ENCODE assay signal across 13 mouse cellular contexts in the genomic region with DNA sequence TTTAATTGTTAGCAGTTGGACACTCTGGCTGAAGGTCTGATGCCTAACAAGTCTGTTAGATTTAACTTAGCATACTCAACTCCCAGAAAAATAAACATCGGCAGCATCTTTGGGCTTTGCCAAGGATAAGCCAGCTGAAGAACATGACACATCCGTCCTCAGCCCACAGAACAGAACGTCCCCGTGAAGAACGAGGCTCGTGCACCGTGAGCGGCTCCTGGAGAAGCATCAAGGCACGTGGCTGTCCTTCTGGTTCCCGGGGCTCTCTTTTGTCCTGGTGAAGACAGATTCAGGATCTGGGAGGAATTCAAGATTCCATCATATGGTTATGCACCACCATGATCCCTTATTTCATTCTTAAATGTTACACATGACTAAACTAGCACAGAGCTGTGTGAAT.
DNase-seq lines count a peak whose midpoint lies in the region; ATAC-seq and TF ChIP-seq lines count a peak whose summit lies in the region.
"Had no signal": no experiment of that assay in that cellular context is flagged by ENCODE, and none has a peak within 500 bp of the region (broad histone marks: within the 10 kb centered on the region; RNA-seq: fewer than 3 reads in every experiment).

No protein-coding gene starts in this region.

- no peak for TF ChIP-seq EP300 in liver, postnatal 0 days (IDR thresholded peaks at IDR 0.05; ENCODE audit: low read depth)

- whole genome bisulfite sequencing in liver, postnatal 0 days (ENCODE audit: insufficient replicate concordance): 70% methylated on average over 10 of the region's 10 CpGs

- intact Hi-C loops in gastrocnemius, adult 2 months (cut with DNase I): no loop called here

- TF ChIP-seq CTCF in gastrocnemius, adult 2 months (IDR thresholded peaks at IDR 0.05): no peak
- no peak for TF ChIP-seq CTCF in liver, postnatal 0 days (IDR thresholded peaks at IDR 0.05; ENCODE audit: low read depth)

- H3K27me3 ChIP-seq in liver, postnatal 0 days (ENCODE audit: insufficient read depth, low read length): no peaks in the 10 kb centered on the region
- H3K27me3 ChIP-seq: intestine, embryonic 15.5 days had no signal

- H3K9me3 ChIP-seq in liver, postnatal 0 days (ENCODE audit: low read length): no peaks in the 10 kb centered on the region
- H3K9me3 ChIP-seq: forebrain, embryonic 10.5 days; hindbrain, embryonic 10.5 days; intestine, embryonic 15.5 days had no signal

- no peak overlapping the region for H3K4me2 ChIP-seq in liver, postnatal 0 days (ENCODE audit: low read depth, low read length)
- H3K4me2 ChIP-seq: intestine, embryonic 15.5 days had no signal

- DNase-seq in gastrocnemius, adult 2 months: peak; percentile 51
- no peak for DNase-seq in gastrocnemius, postnatal 4 days (ENCODE audit: low spot score in 2 of 2)
- DNase-seq in lung, postnatal 14 days: peak; percentile 32
- no peak for DNase-seq in lung, adult 18-20 months
- peak; percentile 46 to 87 for DNase-seq in left cerebral cortex, adult 9 months (ENCODE audit: low spot score in 2 of 2)
- DNase-seq in right cerebral cortex, postnatal 36 days (ENCODE audit: low spot score in 2 of 2): peak; percentile 83 to 84
- no peak for DNase-seq in liver, postnatal 0 days
- no peak for DNase-seq in cerebellum, postnatal 36 days
- DNase-seq: cerebellum, adult 9-10 months; kidney, postnatal 4 days had no signal

- no peak for ATAC-seq in liver, postnatal 0 days
- ATAC-seq: intestine, embryonic 15.5 days had no signal

- H3K4me3 ChIP-seq in gastrocnemius, adult 2 months: no peak overlapping the region
- H3K4me3 ChIP-seq in liver, postnatal 0 days (ENCODE audit: low read depth, low read length): no peak overlapping the region
- H3K4me3 ChIP-seq: forebrain, embryonic 10.5 days; hindbrain, embryonic 10.5 days; intestine, embryonic 15.5 days had no signal

- peak overlapping the region; percentile 35; the same call in 1 of the 2 replicates for H3K27ac ChIP-seq in gastrocnemius, adult 2 months
- no peak overlapping the region for H3K27ac ChIP-seq in liver, postnatal 0 days (ENCODE audit: low read depth)
- H3K27ac ChIP-seq: forebrain, embryonic 10.5 days; hindbrain, embryonic 10.5 days; intestine, embryonic 15.5 days had no signal

- H3K9ac ChIP-seq in liver, postnatal 0 days (replicated peaks): no peak overlapping the region
- H3K9ac ChIP-seq: intestine, embryonic 15.5 days had no signal

- H3K4me1 ChIP-seq in liver, postnatal 0 days (ENCODE audit: insufficient read depth): no peaks in the 10 kb centered on the region

- no peaks in the 10 kb centered on the region for H3K36me3 ChIP-seq in liver, postnatal 0 days (replicated peaks; ENCODE audit: insufficient read depth, low read length)
- H3K36me3 ChIP-seq: intestine, embryonic 15.5 days had no signal

Comparison
In these comparisons a context has a peak if more than half of its experiments do, and no peak if none do; other contexts are left out.
1. DNase-seq: peak in gastrocnemius, adult 2 months (single experiment), lung, postnatal 14 days (single experiment), left cerebral cortex, adult 9 months (2 of 2) and right cerebral cortex, postnatal 36 days (2 of 2); none in gastrocnemius, postnatal 4 days (0 of 2), lung, adult 18-20 months (0 of 2), liver, postnatal 0 days (single experiment) and cerebellum, postnatal 36 days (0 of 2).